Mouse (Mus musculus): ENCODE measurements around the gene Zbtb37.
"Not testable (repeated sequence)": the region's sequence is repeated elsewhere in the genome, so short reads cannot be mapped to it uniquely, and the experiment has no call there.

The Zbtb37 gene

GRCm38 (mm10) chr1:161033856-161034434 lies 704 bp downstream of the Zbtb37 start:
- DNase-seq (ENCODE audit: low read depth, low spot score) = no peak

- no peak for DNase-seq (ENCODE audit: low read depth, low spot score)
Observed at GRCm38 (mm10) chr1:161032345-161032744, 2.3 kb downstream of the Zbtb37 start.

- DNase-seq (ENCODE audit: low read depth, low spot score) = no peak
Observed at GRCm38 (mm10) chr1:161031881-161032280, 2.8 kb downstream of the Zbtb37 start.

GRCm38 (mm10) chr1:161030058-161030457 lies 4.6 kb downstream of the Zbtb37 start:
- no peak for DNase-seq (ENCODE audit: low read depth, low spot score)

GRCm38 (mm10) chr1:161028427-161028826 lies 6.2 kb downstream of the Zbtb37 start:
- not testable (repeated sequence) for DNase-seq (ENCODE audit: low read depth, low spot score)

- DNase-seq (ENCODE audit: low read depth, low spot score) = no peak
Observed at GRCm38 (mm10) chr1:161027196-161027595, 7.5 kb downstream of the Zbtb37 start.

GRCm38 (mm10) chr1:161025410-161026210 lies 9.0 kb downstream of the Zbtb37 start:
- no peak for DNase-seq (ENCODE audit: low read depth, low spot score)

GRCm38 (mm10) chr1:161020051-161020450 lies 14.6 kb downstream of the Zbtb37 start:
- no peak for DNase-seq (ENCODE audit: low read depth, low spot score)

GRCm38 (mm10) chr1:161016378-161016777 lies 18.3 kb downstream of the Zbtb37 start:
- DNase-seq (ENCODE audit: low read depth, low spot score) = no peak

GRCm38 (mm10) chr1:161010436-161010835 lies 24.2 kb downstream of the Zbtb37 start:
- DNase-seq (ENCODE audit: low read depth, low spot score) = no peak

GRCm38 (mm10) chr1:161008038-161008437 lies 26.6 kb downstream of the Zbtb37 start:
- DNase-seq (ENCODE audit: low read depth, low spot score) = no peak

- DNase-seq (ENCODE audit: low read depth, low spot score) = peak; percentile 32
Observed at GRCm38 (mm10) chr1:161006471-161006870, 28.2 kb downstream of the Zbtb37 start.

- DNase-seq (ENCODE audit: low read depth, low spot score) = peak; percentile 61
Observed at GRCm38 (mm10) chr1:161005526-161005925, 29.1 kb downstream of the Zbtb37 start.

GRCm38 (mm10) chr1:161004942-161005341 lies 29.7 kb downstream of the Zbtb37 start:
- no peak for DNase-seq (ENCODE audit: low read depth, low spot score)

- no peak for DNase-seq (ENCODE audit: low read depth, low spot score)
Observed at GRCm38 (mm10) chr1:160993851-160994250, 40.8 kb downstream of the Zbtb37 start.

GRCm38 (mm10) chr1:160989395-160989794 lies 45.3 kb downstream of the Zbtb37 start:
- peak; percentile 51 for DNase-seq (ENCODE audit: low read depth, low spot score)

- DNase-seq (ENCODE audit: low read depth, low spot score) = no peak
Observed at GRCm38 (mm10) chr1:160986881-160987635, 47.6 kb downstream of the Zbtb37 start.

- DNase-seq (ENCODE audit: low read depth, low spot score) = no peak
Observed at GRCm38 (mm10) chr1:160985477-160985876, 49.2 kb downstream of the Zbtb37 start.

GRCm38 (mm10) chr1:160984731-160985130 lies 49.9 kb downstream of the Zbtb37 start:
- DNase-seq (ENCODE audit: low read depth, low spot score) = not testable (repeated sequence)

GRCm38 (mm10) chr1:160982887-160983286 lies 51.8 kb downstream of the Zbtb37 start:
- DNase-seq (ENCODE audit: low read depth, low spot score) = no peak

GRCm38 (mm10) chr1:160981337-160981736 lies 53.3 kb downstream of the Zbtb37 start:
- no peak for DNase-seq (ENCODE audit: low read depth, low spot score)

- no peak for DNase-seq (ENCODE audit: low read depth, low spot score)
Observed at GRCm38 (mm10) chr1:160980537-160981234, 54.0 kb downstream of the Zbtb37 start.
